Mouse (Mus musculus) myocyte (in vitro differentiated cells): Measurements from ENCODE around the gene Vmn2r19.

Source experiments
- CEBPB ChIP-seq: IDR thresholded peaks from 2 replicates; pipeline ENCODE4 v1.6.1; 2011; ENCODE audit warnings: mild to moderate bottlenecking, moderate library complexity; ENCODE audit not compliant: poor library complexity, insufficient read depth, severe bottlenecking
- E2F4 ChIP-seq: IDR thresholded peaks from one replicate; pipeline ENCODE4 v1.6.1; 2011; ENCODE audit warnings: mild to moderate bottlenecking, control low read depth, moderate library complexity; ENCODE audit not compliant: insufficient read depth
- MAX ChIP-seq: IDR thresholded peaks from one replicate; pipeline ENCODE4 v1.6.1; 2011; ENCODE audit warnings: low read depth, mild to moderate bottlenecking, control low read depth
- MYOD1 ChIP-seq, 3 experiments: IDR thresholded peaks; one replicate each; pipeline ENCODE4 v1.6.1; 2011; ENCODE audit warnings: control low read depth in 2 of 3, low read depth in 2 of 3, mild to moderate bottlenecking in 2 of 3, moderate library complexity in 1 of 3; ENCODE audit not compliant: insufficient read length in 2 of 3, control insufficient read depth in 1 of 3
- MYOG ChIP-seq, 3 experiments: IDR thresholded peaks; one replicate each; pipeline ENCODE4 v1.6.1; 2011; ENCODE audit warnings: control low read depth in 2 of 3, low read depth in 2 of 3, mild to moderate bottlenecking in 2 of 3; ENCODE audit not compliant: insufficient read length in 2 of 3, control insufficient read depth in 1 of 3, insufficient read depth in 1 of 3
- POLR2A ChIP-seq: IDR thresholded peaks from one replicate; pipeline ENCODE4 v1.6.1; 2011; ENCODE audit warnings: low read depth, mild to moderate bottlenecking, control low read depth, moderate library complexity; ENCODE audit not compliant: insufficient read length
- POLR2AphosphoS2 ChIP-seq: IDR thresholded peaks from one replicate; pipeline ENCODE4 v1.6.1; 2011; ENCODE audit warnings: low read depth, control low read depth; ENCODE audit not compliant: insufficient read length
- REST ChIP-seq: IDR thresholded peaks from one replicate; pipeline ENCODE4 v1.6.1; 2011; ENCODE audit warnings: mild to moderate bottlenecking, control low read depth, moderate library complexity; ENCODE audit not compliant: insufficient read depth, insufficient read length
- SRF ChIP-seq: IDR thresholded peaks from one replicate; pipeline ENCODE4 v1.6.1; 2011; ENCODE audit warnings: low read depth; ENCODE audit not compliant: control insufficient read depth, insufficient read length
- TCF12 ChIP-seq: IDR thresholded peaks from one replicate; pipeline ENCODE4 v1.6.1; 2011; ENCODE audit warnings: mild to moderate bottlenecking, control low read depth; ENCODE audit not compliant: poor library complexity, insufficient read depth, severe bottlenecking
- TCF3 ChIP-seq: IDR thresholded peaks from one replicate; pipeline ENCODE4 v1.6.1; 2011; ENCODE audit warnings: low read depth, control low read depth; ENCODE audit not compliant: insufficient read length
- USF1 ChIP-seq: IDR thresholded peaks from one replicate; pipeline ENCODE4 v1.6.1; 2011; ENCODE audit warnings: low read depth, mild to moderate bottlenecking, control low read depth, moderate library complexity

DNA sequence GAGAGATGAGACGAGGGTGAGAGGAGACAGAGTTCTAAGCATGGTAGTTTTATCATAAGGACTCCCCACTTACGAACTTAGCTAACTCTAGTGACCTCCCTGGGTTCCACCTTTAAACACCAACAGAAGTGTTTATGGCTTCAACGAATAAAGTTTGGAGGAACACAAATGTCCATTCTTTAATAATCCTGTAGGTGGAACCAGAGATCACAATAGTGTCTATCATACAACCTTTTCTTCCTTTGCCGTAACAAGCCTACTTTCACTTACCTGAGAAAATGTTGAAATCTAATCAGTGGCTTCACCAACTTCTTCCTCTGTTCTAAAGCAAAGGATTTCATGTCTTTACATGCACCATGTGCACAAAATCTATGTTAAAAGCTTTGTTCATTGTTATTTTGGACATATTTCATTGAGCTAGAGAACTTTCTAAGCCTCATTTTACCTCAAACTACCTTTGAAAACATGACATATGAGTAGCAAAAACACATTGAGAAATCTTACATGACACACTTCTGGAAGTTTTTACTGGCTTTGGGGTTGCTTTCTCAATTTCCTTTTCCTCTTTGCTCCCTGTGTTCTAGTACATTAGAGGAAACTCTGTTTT is 46.5 kb upstream of the Vmn2r19 start, which contains the start of gene Clec4d:
- no peak for TF ChIP-seq MAX
- TF ChIP-seq CEBPB: no peak
- no peak for TF ChIP-seq POLR2A
- TF ChIP-seq TCF12: no peak
- no peak for TF ChIP-seq POLR2AphosphoS2
- TF ChIP-seq MYOG (IDR thresholded peaks at IDR 0.05; ENCODE audit: control insufficient read depth in 1 of 3, insufficient read depth in 1 of 3, insufficient read length in 2 of 3, low read depth in 2 of 3): no peak
- no peak for TF ChIP-seq USF1
- no peak for TF ChIP-seq REST
- TF ChIP-seq MYOD1 (IDR thresholded peaks at IDR 0.05; ENCODE audit: control insufficient read depth in 1 of 3, insufficient read length in 2 of 3, low read depth in 2 of 3): no peak
- no peak for TF ChIP-seq E2F4
- TF ChIP-seq TCF3: no peak
- TF ChIP-seq SRF: no peak
